Mouse (Mus musculus) embryonic facial prominence, embryonic 10.5 days (tissue): Measurements from ENCODE around the gene Hoxb6. TPM values are rescaled to one million over a fixed set of nuclear protein-coding genes. Genes with fewer than 3 reads are reported as not detected.
A peak's percentile ranks its signal among the peaks of the same experiment; 100 is the strongest.

Source experiments
- DNase-seq: peaks from one replicate; pipeline ENCODE4 v3.0.0-alpha.2; 2017; ENCODE audit warnings: low spot score
- H3K27ac ChIP-seq: fragments of 300-500 bp; sonication (generic); replicated peaks from 2 replicates; pipeline ENCODE4 v1.5.1; 2016; ENCODE audit warnings: mild to moderate bottlenecking
- H3K27me3 ChIP-seq: fragments of 300-500 bp; sonication (generic); replicated peaks from 2 replicates; pipeline ENCODE4 v1.6.1; 2016; ENCODE audit warnings: low read depth, mild to moderate bottlenecking; ENCODE audit not compliant: poor library complexity, severe bottlenecking
- H3K36me3 ChIP-seq: fragments of 300-500 bp; sonication (generic); replicated peaks from 2 replicates; pipeline ENCODE4 v1.6.1; 2016; ENCODE audit warnings: mild to moderate bottlenecking, moderate library complexity
- H3K4me1 ChIP-seq: fragments of 300-500 bp; sonication (generic); 2 replicates; pipeline ENCODE4 v1.6.1; 2016
- H3K4me3 ChIP-seq: fragments of 300-500 bp; sonication (generic); 2 replicates; pipeline ENCODE4 v1.5.1; 2016; ENCODE audit warnings: mild to moderate bottlenecking, moderate library complexity
- H3K9me3 ChIP-seq: fragments of 300-500 bp; sonication (generic); 2 replicates; pipeline ENCODE4 v1.6.1; 2016; ENCODE audit warnings: mild to moderate bottlenecking
- WGBS: fragments of 180-500 bp; shearing (Covaris S2); methylation state at CpG from one replicate; pipeline ENCODE4 v1.1.7; 2016; 5-methylcytosine and 5-hydroxymethylcytosine counted together
- polyA plus RNA-seq: library from polyadenylated mRNA; unstranded; fragments of >200 nt; fragmentation: Nextera tagmentation; extraction: Ambion mirVana; gene quantifications from 2 replicates; pipeline ENCODE4 v1.2.1, GENCODE M21; 2016

Gene Hoxb6
- polyA plus RNA-seq, 1 experiment from 2014 or later = not detected

DNA sequence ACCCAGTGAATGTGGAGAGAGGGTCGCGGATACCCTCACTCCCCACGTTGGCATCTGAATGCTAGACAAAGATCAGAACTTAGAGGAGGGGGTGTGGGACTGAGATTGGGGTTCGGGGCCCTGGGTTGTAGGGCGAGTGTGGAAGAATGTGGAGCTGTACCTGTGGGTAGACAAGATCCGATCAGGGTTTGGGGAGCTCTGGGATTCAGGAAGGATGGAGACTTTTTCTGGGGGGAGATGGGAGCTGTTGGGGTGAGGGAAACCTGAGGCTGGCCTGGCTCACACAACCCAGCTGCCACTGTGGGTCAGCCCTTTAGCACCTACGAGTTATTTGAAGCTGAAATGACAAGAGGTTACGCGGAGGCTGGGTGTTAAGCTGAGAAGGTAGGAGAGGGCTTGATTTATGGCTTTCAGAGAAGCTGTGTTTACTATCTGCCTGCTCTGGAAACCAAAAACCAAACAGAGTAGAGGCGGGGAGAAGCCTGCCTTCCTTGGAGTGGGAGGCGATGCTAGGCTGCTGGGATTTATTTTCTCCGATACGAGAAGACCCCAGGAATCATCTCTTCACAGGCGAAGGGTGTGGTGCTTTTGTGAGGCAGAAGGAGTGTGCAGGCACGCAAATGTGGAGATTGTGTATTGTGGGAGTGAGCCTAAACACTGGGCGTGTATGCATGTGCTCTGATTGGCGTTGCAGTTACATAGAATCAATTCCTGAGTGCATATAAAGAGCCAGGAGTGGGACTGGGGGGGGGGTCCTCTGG, 41.1 kb downstream of the Hoxb6 start:
- Histone ChIP-seq H3K4me3 (peak overlapping the region; percentile 53), H3K9me3 (no peaks in the 10 kb centered on the region), H3K4me1 (peaks cover 16% of the 10 kb centered on the region), H3K27me3 (peaks cover 100% of the 10 kb centered on the region), H3K27ac (peak overlapping the region; percentile 75; the same call in 1 of the 2 replicates), H3K36me3 (no peaks in the 10 kb centered on the region)
- DNase-seq = no peak
- WGBS = 2% methylated on average over 17 of the region's 17 CpGs

DNA sequence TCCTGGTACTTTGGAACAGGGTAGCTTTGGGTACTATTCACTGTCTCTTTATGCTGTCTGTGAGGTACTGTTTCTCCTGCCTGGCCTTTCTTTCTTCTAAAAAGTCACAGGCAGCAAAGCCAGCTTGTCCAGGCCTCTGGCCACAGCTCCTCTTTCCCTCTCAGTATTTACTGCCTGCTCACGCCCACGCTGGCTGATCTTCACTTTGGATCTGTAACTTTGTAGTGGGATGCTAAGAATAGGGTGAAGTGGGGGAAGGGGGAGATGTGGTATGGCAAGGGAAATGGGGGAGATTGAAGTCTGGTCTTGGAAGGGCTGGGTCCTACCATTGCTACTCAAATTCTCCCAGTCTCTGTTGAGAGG, 41.7 kb downstream of the Hoxb6 start:
- Histone ChIP-seq H3K4me3 (peak overlapping the region; percentile 53; the same call in 1 of the 2 replicates), H3K27ac (no peak overlapping the region), H3K4me1 (peaks cover 16% of the 10 kb centered on the region), H3K9me3 (no peaks in the 10 kb centered on the region), H3K27me3 (peaks cover 100% of the 10 kb centered on the region), H3K36me3 (no peaks in the 10 kb centered on the region)
- DNase-seq = no peak
- WGBS = 2% methylated on average over 2 of the region's 2 CpGs

DNA sequence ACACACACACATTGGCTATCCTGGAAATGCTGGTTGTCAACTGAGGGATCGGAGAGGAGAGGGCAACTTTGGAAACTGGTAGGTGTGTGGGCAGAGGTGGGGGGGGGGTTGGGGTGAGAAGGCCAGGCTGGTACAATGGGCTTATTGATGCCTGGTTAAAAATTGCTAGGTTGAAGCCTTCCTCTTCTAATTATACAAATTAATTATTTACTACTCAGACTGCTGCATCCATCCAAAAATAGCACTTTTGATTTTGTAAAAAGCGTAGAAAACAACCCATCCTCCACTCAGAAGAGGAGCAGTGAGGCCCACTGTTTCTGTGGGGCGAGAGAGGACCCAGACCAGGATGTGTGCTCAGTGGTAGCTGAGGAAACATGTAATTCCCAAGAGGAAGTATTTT, 42.7 kb downstream of the Hoxb6 start:
- DNase-seq = no peak
- Histone ChIP-seq H3K27ac (no peak overlapping the region), H3K36me3 (no peaks in the 10 kb centered on the region), H3K9me3 (no peaks in the 10 kb centered on the region), H3K4me1 (peaks cover 16% of the 10 kb centered on the region), H3K4me3 (peak overlapping the region; percentile 16; the same call in 1 of the 2 replicates), H3K27me3 (peaks cover 100% of the 10 kb centered on the region)
- 21% methylated on average over 3 of the region's 3 CpGs for WGBS

- peaks cover 19% of the 10 kb centered on the region for H3K4me1 ChIP-seq
- peaks cover 100% of the 10 kb centered on the region for H3K27me3 ChIP-seq
- 0% methylated on average over 2 of the region's 2 CpGs for WGBS
- DNase-seq = no peak
- no peak overlapping the region for H3K27ac ChIP-seq
- H3K4me3 ChIP-seq = 0 out of 2 replicates have a peak overlapping the region, but pooled peaks have one; percentile 1
- H3K9me3 ChIP-seq = no peaks in the 10 kb centered on the region
- H3K36me3 ChIP-seq = no peaks in the 10 kb centered on the region
Observed at GRCm38 (mm10) chr11:96336597-96336996, 44.3 kb downstream of the Hoxb6 start.

DNA sequence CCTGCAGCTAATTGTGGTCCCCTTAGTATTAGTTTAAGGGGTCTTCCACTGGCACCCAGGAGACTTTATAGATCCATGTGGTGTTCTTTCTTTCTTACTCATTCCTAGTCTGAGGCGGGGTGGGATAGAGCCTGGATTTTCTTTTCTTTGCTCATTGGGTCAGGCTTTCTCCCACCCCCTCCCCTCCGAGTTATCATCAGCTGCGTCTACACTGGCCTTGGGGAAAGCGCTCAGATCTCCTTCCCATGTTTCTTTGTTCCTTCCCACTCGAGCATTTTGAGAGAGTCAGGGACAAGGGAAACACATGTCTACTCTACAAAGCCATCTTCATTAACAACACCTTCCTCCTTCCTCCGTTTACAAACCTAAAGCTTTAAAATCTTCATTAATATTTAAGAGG, 44.8 kb downstream of the Hoxb6 start:
- peaks cover 18% of the 10 kb centered on the region for H3K4me1 ChIP-seq
- DNase-seq = no peak
- no peaks in the 10 kb centered on the region for H3K36me3 ChIP-seq
- no peak overlapping the region for H3K27ac ChIP-seq
- peaks cover 100% of the 10 kb centered on the region for H3K27me3 ChIP-seq
- WGBS = under 1% methylated on average over 6 of the region's 6 CpGs
- H3K4me3 ChIP-seq = 0 out of 2 replicates have a peak overlapping the region, but pooled peaks have one; percentile 1
- H3K9me3 ChIP-seq = no peaks in the 10 kb centered on the region

DNA sequence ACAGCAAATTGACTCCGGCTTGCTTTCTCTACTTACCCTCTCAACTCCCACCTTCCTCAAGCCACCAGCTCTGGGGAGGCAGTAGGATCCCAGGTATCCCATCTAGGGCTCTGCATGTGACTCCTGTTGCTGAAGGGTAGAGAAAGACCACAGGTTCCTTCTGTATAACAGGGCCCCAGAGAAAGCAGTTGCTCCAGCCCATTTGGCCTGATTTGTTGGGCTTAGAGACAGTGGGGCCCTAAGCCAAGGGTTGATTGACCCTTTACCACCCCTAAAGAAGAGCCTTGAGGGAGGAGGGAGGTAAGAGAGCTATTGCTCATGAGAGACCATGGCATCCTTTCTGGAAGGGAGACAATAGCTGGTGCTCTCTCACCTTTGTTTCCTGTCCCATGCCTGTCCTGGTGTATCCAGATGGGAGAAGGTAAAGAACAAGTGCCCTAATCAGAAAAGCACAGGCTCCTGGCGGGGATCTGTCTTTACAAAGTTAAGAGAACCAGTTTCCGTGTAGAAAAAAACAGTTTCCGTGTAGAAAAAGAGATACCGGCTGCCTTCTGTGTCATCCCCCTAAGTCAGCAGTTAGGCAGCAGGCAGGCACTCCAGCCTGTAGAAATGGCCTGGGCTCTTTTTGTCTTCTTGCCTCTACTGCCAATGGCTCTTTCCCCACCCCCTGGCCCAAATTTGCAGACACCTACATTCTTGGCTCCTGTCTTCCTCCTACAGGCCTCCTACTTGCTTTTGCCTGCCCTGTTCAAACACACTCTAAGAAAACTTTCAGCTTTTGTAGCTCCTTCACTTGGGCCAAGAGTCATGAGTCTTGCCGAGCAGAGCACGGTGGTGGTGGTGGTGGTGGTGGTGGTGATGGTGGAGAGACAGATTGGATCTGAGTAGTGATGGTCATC, 46.9 kb downstream of the Hoxb6 start:
- Histone ChIP-seq H3K27me3 (peaks cover 100% of the 10 kb centered on the region), H3K9me3 (no peaks in the 10 kb centered on the region), H3K27ac (no peak overlapping the region), H3K4me3 (peak overlapping the region; percentile 49), H3K4me1 (peaks cover 4% of the 10 kb centered on the region; the same call in 1 of the 2 replicates), H3K36me3 (no peaks in the 10 kb centered on the region)
- 10% methylated on average over 7 of the region's 7 CpGs for WGBS
- no peak for DNase-seq

GRCm38 (mm10) chr11:96340698-96341365, 48.6 kb downstream of the Hoxb6 start:
- H3K27ac ChIP-seq = peak overlapping the region; percentile 63
- peaks cover 100% of the 10 kb centered on the region for H3K27me3 ChIP-seq
- peaks cover 16% of the 10 kb centered on the region for H3K4me1 ChIP-seq
- peak; percentile 56 for DNase-seq
- no peaks in the 10 kb centered on the region for H3K9me3 ChIP-seq
- under 1% methylated on average over 35 of the region's 36 CpGs for WGBS
- H3K36me3 ChIP-seq = no peaks in the 10 kb centered on the region
- H3K4me3 ChIP-seq = peak overlapping the region; percentile 49

- Histone ChIP-seq H3K27ac (peak overlapping the region; percentile 63), H3K9me3 (no peaks in the 10 kb centered on the region), H3K4me3 (peak overlapping the region; percentile 49), H3K36me3 (no peaks in the 10 kb centered on the region), H3K27me3 (peaks cover 100% of the 10 kb centered on the region), H3K4me1 (peaks cover 19% of the 10 kb centered on the region)
- under 1% methylated on average over 40 of the region's 40 CpGs for WGBS
- peak; percentile 70 for DNase-seq
Observed at GRCm38 (mm10) chr11:96341701-96342575, 49.7 kb downstream of the Hoxb6 start.

GRCm38 (mm10) chr11:96342576-96342930, 50.3 kb downstream of the Hoxb6 start:
- H3K4me1 ChIP-seq = peaks cover 19% of the 10 kb centered on the region
- peak overlapping the region; percentile 49 for H3K4me3 ChIP-seq
- peaks cover 100% of the 10 kb centered on the region for H3K27me3 ChIP-seq
- WGBS = under 1% methylated on average over 4 of the region's 4 CpGs
- DNase-seq = peak; percentile 32
- H3K27ac ChIP-seq = no peak overlapping the region
- no peaks in the 10 kb centered on the region for H3K9me3 ChIP-seq
- no peaks in the 10 kb centered on the region for H3K36me3 ChIP-seq

- DNase-seq = peak; percentile 33
- Histone ChIP-seq H3K4me3 (peak overlapping the region; percentile 49), H3K4me1 (peaks cover 19% of the 10 kb centered on the region)
Observed at GRCm38 (mm10) chr11:96343206-96343745, 51.0 kb downstream of the Hoxb6 start.

DNA sequence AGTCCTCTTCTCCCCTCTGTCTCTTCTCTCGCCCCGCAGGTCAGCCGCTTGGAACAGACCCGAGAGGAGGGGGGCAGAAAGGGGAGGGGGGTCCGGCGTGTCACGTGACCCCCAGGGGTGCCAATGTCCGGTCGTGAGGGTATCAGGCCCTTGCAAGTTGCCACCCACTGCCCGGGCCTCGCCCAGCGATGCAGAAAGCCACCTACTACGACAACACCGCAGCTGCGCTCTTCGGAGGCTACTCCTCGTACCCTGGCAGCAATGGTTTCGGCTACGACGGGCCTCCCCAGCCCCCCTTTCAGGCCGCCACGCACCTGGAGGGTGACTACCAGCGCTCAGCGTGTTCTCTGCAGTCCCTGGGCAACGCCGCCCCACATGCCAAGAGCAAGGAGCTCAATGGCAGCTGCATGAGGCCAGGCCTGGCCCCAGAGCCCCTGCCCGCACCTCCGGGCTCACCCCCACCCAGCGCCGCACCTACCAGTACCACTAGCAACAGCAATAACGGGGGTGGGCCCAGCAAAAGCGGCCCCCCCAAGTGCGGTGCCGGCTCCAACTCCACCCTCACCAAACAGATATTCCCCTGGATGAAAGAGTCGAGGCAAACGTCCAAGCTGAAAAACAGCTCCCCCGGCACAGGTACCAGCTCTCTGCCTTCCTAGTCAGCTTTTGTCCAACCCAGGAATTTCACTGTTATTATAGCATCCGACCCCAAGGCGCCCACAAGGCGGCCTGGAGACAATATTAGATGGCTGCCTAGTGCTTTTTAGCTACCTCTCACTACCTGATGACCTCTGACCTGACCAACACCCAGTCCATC, 52.0 kb downstream of the Hoxb6 start:
- peak; percentile 56 for DNase-seq
- peaks cover 19% of the 10 kb centered on the region for H3K4me1 ChIP-seq
- H3K9me3 ChIP-seq = no peaks in the 10 kb centered on the region
- H3K36me3 ChIP-seq = no peaks in the 10 kb centered on the region
- peaks cover 100% of the 10 kb centered on the region for H3K27me3 ChIP-seq
- H3K4me3 ChIP-seq = peak overlapping the region; percentile 49
- H3K27ac ChIP-seq = 0 out of 2 replicates have a peak overlapping the region, but pooled peaks have one; percentile 25
- WGBS = under 1% methylated on average over 40 of the region's 40 CpGs

More at GRCm38 (mm10) chr11:96343206-96343745, 51.0 kb downstream of the Hoxb6 start:
- no peak overlapping the region; the same call in 1 of the 2 replicates for H3K27ac ChIP-seq
- WGBS = 8% methylated on average over 2 of the region's 2 CpGs
- no peaks in the 10 kb centered on the region for H3K9me3 ChIP-seq
- peaks cover 100% of the 10 kb centered on the region for H3K27me3 ChIP-seq
- no peaks in the 10 kb centered on the region for H3K36me3 ChIP-seq
